Mouse (Mus musculus) forebrain, embryonic 10.5 days (tissue): ENCODE results near the gene Mettl15. TPM values are rescaled to one million over a fixed set of nuclear protein-coding genes. Genes with fewer than 3 reads are reported as not detected.

Experiments
- DNase-seq: peaks from one replicate; pipeline ENCODE4 v3.0.0-alpha.2; 2017; ENCODE audit warnings: low spot score; ENCODE audit errors: extremely low spot score
- H3K27ac ChIP-seq: fragments of 300-500 bp; sonication (generic); 2 replicates; pipeline ENCODE4 v1.5.1; 2016; ENCODE audit warnings: mild to moderate bottlenecking
- H3K27me3 ChIP-seq: fragments of 300-500 bp; sonication (generic); 2 replicates; pipeline ENCODE4 v1.6.1; 2016; ENCODE audit warnings: mild to moderate bottlenecking; ENCODE audit not compliant: poor library complexity, severe bottlenecking
- H3K36me3 ChIP-seq: fragments of 300-500 bp; sonication (generic); replicated peaks from 2 replicates; pipeline ENCODE4 v1.6.1; 2016; ENCODE audit warnings: mild to moderate bottlenecking, moderate library complexity
- H3K4me1 ChIP-seq: fragments of 300-500 bp; sonication (generic); 2 replicates; pipeline ENCODE4 v1.6.1; 2016
- H3K4me3 ChIP-seq: fragments of 300-500 bp; sonication (generic); 2 replicates; pipeline ENCODE4 v1.5.1; 2016; ENCODE audit warnings: mild to moderate bottlenecking, moderate library complexity
- H3K9me3 ChIP-seq: fragments of 300-500 bp; sonication (generic); 2 replicates; pipeline ENCODE4 v1.6.1; 2016; ENCODE audit warnings: mild to moderate bottlenecking, moderate library complexity
- WGBS: fragments of 180-500 bp; shearing (Covaris S2); methylation state at CpG from one replicate; pipeline ENCODE4 v1.1.7; 2016; 5-methylcytosine and 5-hydroxymethylcytosine counted together
- polyA plus RNA-seq: library from polyadenylated mRNA; unstranded; fragments of >200 nt; fragmentation: Nextera tagmentation; extraction: Ambion mirVana; gene quantifications from 2 replicates; pipeline ENCODE4 v1.2.1, GENCODE M21; 2016

Gene Mettl15
- polyA plus RNA-seq, result 9.2 and 9.5 TPM in 2 replicates

- Histone ChIP-seq H3K4me1 (peaks cover 30% of the 10 kb centered on the region), H3K4me3 (peak within 1 kb of the TSS; percentile 82), H3K27me3 (no peaks in the 10 kb centered on the region), H3K36me3 (0 out of 2 replicates have a peak, but pooled peaks cover 4% of the 10 kb centered on the region), H3K9me3 (no peaks in the 10 kb centered on the region), H3K27ac (peak within 1 kb of the TSS; percentile 95)
- peak; percentile 97 for DNase-seq
- WGBS, result under 1% methylated on average over 51 of the region's 51 CpGs
These were observed at the start of gene Mettl15, which contains the start of gene Kif18a for GRCm38 (mm10) chr2:109280600-109281340. Mettl15 (minus strand) TSS chr2:109280748. Kif18a (plus strand) TSS chr2:109280738.

- DNase-seq, result no peak
- H3K4me1 ChIP-seq, result no peaks in the 10 kb centered on the region
- peaks cover 92% of the 10 kb centered on the region for H3K36me3 ChIP-seq
- no peaks in the 10 kb centered on the region for H3K27me3 ChIP-seq
- H3K27ac ChIP-seq, result no peak overlapping the region
- no peaks in the 10 kb centered on the region for H3K9me3 ChIP-seq
- WGBS, result 91% methylated on average over 5 of the region's 5 CpGs
- H3K4me3 ChIP-seq, result no peak overlapping the region
These were observed 30.8 kb upstream of the Mettl15 start for GRCm38 (mm10) chr2:109311369-109311768.

GRCm38 (mm10) chr2:109303638-109304037 is 23.1 kb upstream of the Mettl15 start:
- peaks cover 84% of the 10 kb centered on the region for H3K36me3 ChIP-seq
- H3K27ac ChIP-seq, result no peak overlapping the region
- H3K27me3 ChIP-seq, result no peaks in the 10 kb centered on the region
- no peak for DNase-seq
- no peaks in the 10 kb centered on the region for H3K9me3 ChIP-seq
- no peaks in the 10 kb centered on the region for H3K4me1 ChIP-seq
- no peak overlapping the region for H3K4me3 ChIP-seq

GRCm38 (mm10) chr2:109302234-109302633 is 21.7 kb upstream of the Mettl15 start:
- no peak overlapping the region for H3K4me3 ChIP-seq
- H3K36me3 ChIP-seq, result peaks cover 86% of the 10 kb centered on the region
- 95% methylated on average over 3 of the region's 3 CpGs for WGBS
- H3K27me3 ChIP-seq, result no peaks in the 10 kb centered on the region
- no peak for DNase-seq
- H3K9me3 ChIP-seq, result no peaks in the 10 kb centered on the region
- H3K4me1 ChIP-seq, result no peaks in the 10 kb centered on the region
- no peak overlapping the region for H3K27ac ChIP-seq

GRCm38 (mm10) chr2:109298160-109298559 is 17.6 kb upstream of the Mettl15 start:
- WGBS, result 97% methylated on average over 1 of the region's 1 CpGs
- H3K4me3 ChIP-seq, result no peak overlapping the region
- no peaks in the 10 kb centered on the region for H3K27me3 ChIP-seq
- no peaks in the 10 kb centered on the region for H3K4me1 ChIP-seq
- DNase-seq, result no peak
- H3K9me3 ChIP-seq, result no peaks in the 10 kb centered on the region
- H3K36me3 ChIP-seq, result peaks cover 79% of the 10 kb centered on the region
- H3K27ac ChIP-seq, result no peak overlapping the region

GRCm38 (mm10) chr2:109296264-109296663 is 15.7 kb upstream of the Mettl15 start:
- Histone ChIP-seq H3K27ac (no peak overlapping the region), H3K36me3 (peaks cover 86% of the 10 kb centered on the region), H3K4me1 (no peaks in the 10 kb centered on the region), H3K9me3 (no peaks in the 10 kb centered on the region), H3K27me3 (no peaks in the 10 kb centered on the region), H3K4me3 (no peak overlapping the region)
- 93% methylated on average over 5 of the region's 5 CpGs for WGBS
- DNase-seq, result no peak

GRCm38 (mm10) chr2:109289327-109289726 is 8.8 kb upstream of the Mettl15 start:
- Histone ChIP-seq H3K36me3 (peaks cover 65% of the 10 kb centered on the region), H3K27ac (no peak overlapping the region), H3K9me3 (no peaks in the 10 kb centered on the region), H3K4me3 (no peak overlapping the region), H3K27me3 (no peaks in the 10 kb centered on the region), H3K4me1 (no peaks in the 10 kb centered on the region)
- WGBS, result 97% methylated on average over 6 of the region's 6 CpGs
- DNase-seq, result no peak

- 89% methylated on average over 3 of the region's 3 CpGs for WGBS
- Histone ChIP-seq H3K9me3 (no peaks in the 10 kb centered on the region), H3K4me3 (no peak overlapping the region), H3K36me3 (peaks cover 16% of the 10 kb centered on the region), H3K27ac (no peak overlapping the region), H3K4me1 (peaks cover 19% of the 10 kb centered on the region), H3K27me3 (no peaks in the 10 kb centered on the region)
- no peak for DNase-seq
These were observed 3.6 kb upstream of the Mettl15 start for GRCm38 (mm10) chr2:109284121-109284520.

GRCm38 (mm10) chr2:109281341-109281690 is 768 bp upstream of the Mettl15 start:
- no peaks in the 10 kb centered on the region for H3K27me3 ChIP-seq
- WGBS, result 0% methylated on average over 1 of the region's 1 CpGs
- H3K27ac ChIP-seq, result peak overlapping the region; percentile 95
- peak overlapping the region; percentile 82 for H3K4me3 ChIP-seq
- no peak for DNase-seq
- 0 out of 2 replicates have a peak, but pooled peaks cover 6% of the 10 kb centered on the region for H3K36me3 ChIP-seq
- H3K9me3 ChIP-seq, result no peaks in the 10 kb centered on the region
- peaks cover 30% of the 10 kb centered on the region for H3K4me1 ChIP-seq

- Histone ChIP-seq H3K4me1 (peaks cover 30% of the 10 kb centered on the region), H3K27me3 (no peaks in the 10 kb centered on the region), H3K36me3 (0 out of 2 replicates have a peak, but pooled peaks cover 4% of the 10 kb centered on the region), H3K27ac (peak overlapping the region; percentile 95), H3K4me3 (peak overlapping the region; percentile 82), H3K9me3 (no peaks in the 10 kb centered on the region)
- DNase-seq, result no peak
- 11% methylated on average over 4 of the region's 4 CpGs for WGBS
These were observed 312 bp downstream of the Mettl15 start for GRCm38 (mm10) chr2:109280272-109280599.

GRCm38 (mm10) chr2:109278036-109278435 is 2.5 kb downstream of the Mettl15 start:
- Histone ChIP-seq H3K27ac (peak overlapping the region; percentile 87), H3K27me3 (no peaks in the 10 kb centered on the region), H3K4me1 (peaks cover 27% of the 10 kb centered on the region), H3K36me3 (no peaks in the 10 kb centered on the region), H3K4me3 (peak overlapping the region; percentile 60), H3K9me3 (no peaks in the 10 kb centered on the region)
- 2% methylated on average over 16 of the region's 16 CpGs for WGBS
- DNase-seq, result peak; percentile 54

GRCm38 (mm10) chr2:109277593-109277992 is 3.0 kb downstream of the Mettl15 start:
- DNase-seq, result no peak
- peak overlapping the region; percentile 60 for H3K4me3 ChIP-seq
- peak overlapping the region; percentile 87 for H3K27ac ChIP-seq
- H3K36me3 ChIP-seq, result no peaks in the 10 kb centered on the region
- H3K27me3 ChIP-seq, result no peaks in the 10 kb centered on the region
- H3K9me3 ChIP-seq, result no peaks in the 10 kb centered on the region
- WGBS, result 10% methylated on average over 7 of the region's 7 CpGs
- H3K4me1 ChIP-seq, result peaks cover 27% of the 10 kb centered on the region

- 90% methylated on average over 1 of the region's 1 CpGs for WGBS
- H3K27me3 ChIP-seq, result no peaks in the 10 kb centered on the region
- DNase-seq, result no peak
These were observed 7.5 kb downstream of the Mettl15 start for GRCm38 (mm10) chr2:109273098-109273497.

More at GRCm38 (mm10) chr2:109273098-109273497, 7.5 kb downstream of the Mettl15 start:
- Histone ChIP-seq H3K27ac (no peak overlapping the region), H3K36me3 (no peaks in the 10 kb centered on the region), H3K4me1 (peaks cover 7% of the 10 kb centered on the region), H3K9me3 (no peaks in the 10 kb centered on the region), H3K4me3 (no peak overlapping the region)
